In the genomic region with DNA sequence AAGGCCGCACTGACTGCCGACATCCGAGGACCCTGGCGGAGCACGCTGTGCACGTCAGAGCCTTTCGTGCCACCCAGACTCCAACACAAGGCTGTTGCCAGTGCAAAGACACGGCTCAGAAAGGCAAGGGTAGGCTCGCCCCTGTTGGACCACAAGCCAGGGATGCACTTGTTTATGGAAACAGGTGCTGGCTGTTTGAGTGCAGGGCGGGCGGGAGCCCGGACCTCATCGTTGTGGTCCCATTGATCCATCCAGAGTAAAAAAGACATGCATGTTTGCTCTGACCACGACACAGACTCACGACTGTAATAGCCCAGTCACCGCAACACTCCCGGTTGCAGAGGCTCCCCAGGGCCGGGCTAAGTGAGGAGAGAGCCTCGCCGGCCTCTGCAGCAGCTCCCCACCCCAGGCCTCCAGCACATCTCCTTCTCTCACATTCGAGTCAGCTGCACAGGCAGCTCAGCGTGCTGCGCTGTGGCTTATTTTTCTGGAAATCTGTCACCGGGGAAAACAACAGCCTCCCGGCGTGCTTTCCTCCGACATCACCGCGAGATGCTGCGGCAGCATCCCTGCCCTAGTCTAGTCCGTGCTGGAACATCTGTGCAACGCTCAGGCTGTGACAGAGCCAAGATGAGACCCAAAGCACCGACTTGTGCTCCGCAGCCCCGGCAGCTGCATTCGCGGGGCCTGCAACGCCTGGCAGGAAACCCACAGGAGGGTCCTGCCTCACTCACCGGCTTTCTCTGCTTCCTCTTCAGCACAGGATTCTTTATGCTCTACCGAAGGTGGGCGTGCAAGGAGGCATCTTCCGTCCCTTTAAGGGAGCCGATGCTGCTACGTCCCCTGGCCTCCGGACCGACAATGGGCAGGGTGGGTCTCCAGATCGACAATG, we compare ENCODE assay signal across 8 mouse cellular contexts. TPM values are rescaled to one million over a fixed set of nuclear protein-coding genes. Genes with fewer than 3 reads are reported as not detected.
A peak's percentile ranks its signal among the peaks of the same experiment; 100 is the strongest.
DNase-seq lines count a peak whose midpoint lies in the region; ATAC-seq and TF ChIP-seq lines count a peak whose summit lies in the region.

No protein-coding gene starts in this region.

- H3K4me1 ChIP-seq in lung, adult 2 months (ENCODE audit: control insufficient read depth, insufficient read depth, low read length) = no peaks in the 10 kb centered on the region
- 0 out of 2 replicates have a peak, but pooled peaks cover 5% of the 10 kb centered on the region for H3K4me1 ChIP-seq in heart, embryonic 16.5 days (ENCODE audit: control insufficient read depth, insufficient read depth, low read length)
- peaks cover 8% of the 10 kb centered on the region for H3K4me1 ChIP-seq in neural tube, embryonic 11.5 days (ENCODE audit: control insufficient read depth, insufficient read depth, low read length)

- H3K9ac ChIP-seq in heart, embryonic 16.5 days (ENCODE audit: low read length) = peak overlapping the region; percentile 30; the same call in 1 of the 2 replicates
- peak overlapping the region; percentile 82 for H3K9ac ChIP-seq in neural tube, embryonic 11.5 days (ENCODE audit: low read length)

- DNase-seq in lung, adult 2 months = no peak
- DNase-seq in lung, postnatal 10 days = no peak
- peak; percentile 72 to 75 for DNase-seq in cerebellum, postnatal 25 days
- peak; percentile 47 to 76 for DNase-seq in left cerebral cortex, postnatal 14 days (ENCODE audit: low spot score in 2 of 2)
- DNase-seq in neural tube, embryonic 11.5 days (ENCODE audit: low spot score) = peak; percentile 55
- no peak for DNase-seq in ovary, postnatal 36 days (ENCODE audit: low spot score)
- no peak for DNase-seq in lung, postnatal 14 days

- TF ChIP-seq CTCF in lung, adult 2 months (IDR thresholded peaks at IDR 0.05; ENCODE audit: insufficient read depth, low read length) = no peak

- 22% methylated on average over 47 of the region's 47 CpGs for WGBS in lung, adult 2 months
- WGBS in heart, embryonic 16.5 days = 12% methylated on average over 47 of the region's 47 CpGs
- 12% methylated on average over 47 of the region's 47 CpGs for WGBS in neural tube, embryonic 11.5 days

- H3K27ac ChIP-seq in heart, embryonic 16.5 days (ENCODE audit: low read length) = no peak overlapping the region
- peak overlapping the region; percentile 82 for H3K27ac ChIP-seq in neural tube, embryonic 11.5 days (ENCODE audit: low read depth, low read length)

- peaks cover 28% of the 10 kb centered on the region for H3K27me3 ChIP-seq in heart, embryonic 16.5 days (ENCODE audit: control insufficient read depth, insufficient read depth, low read length)
- H3K27me3 ChIP-seq in neural tube, embryonic 11.5 days (ENCODE audit: control insufficient read depth, insufficient read depth, low read length) = no peaks in the 10 kb centered on the region; the same call in 1 of the 2 replicates

- no peaks in the 10 kb centered on the region for H3K36me3 ChIP-seq in heart, embryonic 16.5 days (ENCODE audit: control insufficient read depth, insufficient read depth)
- no peaks in the 10 kb centered on the region for H3K36me3 ChIP-seq in neural tube, embryonic 11.5 days (ENCODE audit: control insufficient read depth, insufficient read depth, low read length)

- peak overlapping the region; percentile 0 for H3K4me3 ChIP-seq in lung, adult 2 months (replicated peaks; ENCODE audit: extremely low read depth, low read depth, low read length)
- peak overlapping the region; percentile 55 for H3K4me3 ChIP-seq in heart, embryonic 16.5 days (ENCODE audit: low read length)
- H3K4me3 ChIP-seq in neural tube, embryonic 11.5 days (ENCODE audit: low read depth, low read length) = peak overlapping the region; percentile 55

- ATAC-seq in heart, embryonic 16.5 days (replicated peaks; ENCODE audit: extremely low read depth, insufficient read depth, low FRiP score) = no peak; the same call in 1 of the 2 replicates
- peak; percentile 51 for ATAC-seq in neural tube, embryonic 11.5 days (ENCODE audit: insufficient read depth, low FRiP score, low TSS enrichment)

- no peaks in the 10 kb centered on the region for H3K9me3 ChIP-seq in heart, embryonic 16.5 days (replicated peaks; ENCODE audit: control insufficient read depth, low read length)
- no peaks in the 10 kb centered on the region for H3K9me3 ChIP-seq in neural tube, embryonic 11.5 days (ENCODE audit: control insufficient read depth, low read length)

- no peak for TF ChIP-seq POLR2A in lung, adult 2 months (IDR thresholded peaks at IDR 0.05; ENCODE audit: borderline replicate concordance, extremely low read depth, low read depth, low read length)

- H3K4me2 ChIP-seq in heart, embryonic 16.5 days (ENCODE audit: low read depth, low read length) = peak overlapping the region; percentile 82
- H3K4me2 ChIP-seq in neural tube, embryonic 11.5 days (ENCODE audit: low read depth) = peak overlapping the region; percentile 96

- intact Hi-C loops in left cerebral cortex, postnatal 14 days (cut with DNase I) = no loop called here

RNA-seq across cellular contexts. Expression of a gene that starts 16.2 kb away (rescaled TPM):
- 33.1 and 38.1 TPM in 2 replicates for polyA plus RNA-seq in lung, adult 2 months (2012; rRNA removed)
- polyA plus RNA-seq in heart, embryonic 16.5 days (2015; fragmentation: Nextera tagmentation; extraction: Ambion mirVana) = 6.1 and 7.1 TPM in 2 replicates
- 100 to 1,000 TPM; 204 to 214 TPM for total RNA-seq in left cerebral cortex, postnatal 14 days (2021)
- polyA plus RNA-seq in neural tube, embryonic 11.5 days (2014; fragmentation: Nextera tagmentation; extraction: Ambion mirVana) = 17.8 and 22.7 TPM in 2 replicates

RNA-seq across cellular contexts. Expression of a gene that starts 53.0 kb away (rescaled TPM):
- polyA plus RNA-seq in lung, adult 2 months (2012; rRNA removed) = 0.52 and 1.4 TPM in 2 replicates
- 0.12 TPM in 1 of 2 replicates, not detected in the other for polyA plus RNA-seq in heart, embryonic 16.5 days (2015; fragmentation: Nextera tagmentation; extraction: Ambion mirVana)
- total RNA-seq in left cerebral cortex, postnatal 14 days (2021) = 10 to 100 TPM; 58.3 to 66.1 TPM
- not detected in 2 replicates for polyA plus RNA-seq in neural tube, embryonic 11.5 days (2014; fragmentation: Nextera tagmentation; extraction: Ambion mirVana)

Comparison
In these comparisons a context has a peak if more than half of its experiments do, and no peak if none do; other contexts are left out.
1. DNase-seq: peak in cerebellum, postnatal 25 days (2 of 2), left cerebral cortex, postnatal 14 days (2 of 2) and neural tube, embryonic 11.5 days (single experiment); none in lung, adult 2 months (single experiment), lung, postnatal 10 days (single experiment), ovary, postnatal 36 days (single experiment) and lung, postnatal 14 days (single experiment).
2. H3K4me3 ChIP-seq: peak in every context shown above with its lines; median percentile 55 in heart, embryonic 16.5 days; 55 in neural tube, embryonic 11.5 days; 0 in lung, adult 2 months.